In genomic region chr9:77496540-77497062, GRCm38 (mm10) we compare ENCODE assay signal across 11 mouse cellular contexts. TPM values are rescaled to one million over a fixed set of nuclear protein-coding genes. Genes with fewer than 3 reads are reported as not detected.
DNase-seq lines count a peak whose midpoint lies in the region; ATAC-seq and TF ChIP-seq lines count a peak whose summit lies in the region.
"Had no signal": no experiment of that assay in that cellular context is flagged by ENCODE, and none has a peak within 500 bp of the region (broad histone marks: within the 10 kb centered on the region; RNA-seq: fewer than 3 reads in every experiment).

No protein-coding gene starts in this region.

- H3K36me3 ChIP-seq in heart, embryonic 14.5 days (ENCODE audit: control insufficient read depth, insufficient read depth, low read length) = 0 out of 2 replicates have a peak, but pooled peaks cover 4% of the 10 kb centered on the region
- H3K36me3 ChIP-seq in midbrain, embryonic 10.5 days = no peaks in the 10 kb centered on the region

- no peaks in the 10 kb centered on the region for H3K9me3 ChIP-seq in heart, embryonic 14.5 days (ENCODE audit: control insufficient read depth, low read length)
- no peaks in the 10 kb centered on the region for H3K9me3 ChIP-seq in midbrain, embryonic 10.5 days (replicated peaks)

- no peak for TF ChIP-seq CTCF in brain, embryonic 14.5 days (IDR thresholded peaks at IDR 0.05; ENCODE audit: borderline replicate concordance, extremely low read depth, insufficient read depth, insufficient read length)

- no peak for DNase-seq in heart, adult 18-20 months
- DNase-seq in brain, embryonic 14.5 days (ENCODE audit: low read depth) = peak; percentile 95
- peak; percentile 40 for DNase-seq in midbrain, embryonic 10.5 days (ENCODE audit: low spot score)
- no peak for DNase-seq in ovary, postnatal 14 days (ENCODE audit: low spot score)
- no peak for DNase-seq in urinary bladder, adult 18-20 months (ENCODE audit: low spot score in 2 of 2)
- no peak for DNase-seq in left cerebral cortex, postnatal 14 days (ENCODE audit: low spot score in 2 of 2)
- DNase-seq: thymus, postnatal 4 days had no signal

- no peaks in the 10 kb centered on the region for H3K27me3 ChIP-seq in heart, embryonic 14.5 days (ENCODE audit: control insufficient read depth, insufficient read depth, low read length)
- peaks cover 70% of the 10 kb centered on the region for H3K27me3 ChIP-seq in midbrain, embryonic 10.5 days (ENCODE audit: low read depth, poor library complexity, severe bottlenecking)
- H3K27me3 ChIP-seq: CH12.LX had no signal

- no peak overlapping the region for H3K4me3 ChIP-seq in heart, embryonic 14.5 days (ENCODE audit: control insufficient read depth in 1 of 2, insufficient read depth in 1 of 2, low read depth in 1 of 2, low read length in 2 of 2)
- peak overlapping the region; percentile 6; the same call in 1 of the 2 replicates for H3K4me3 ChIP-seq in midbrain, embryonic 10.5 days

- peak; percentile 63; the same call in 1 of the 2 replicates for ATAC-seq in heart, embryonic 14.5 days (ENCODE audit: insufficient number of reproducible peaks, insufficient read depth, low FRiP score, low read depth)
- ATAC-seq in granulocyte monocyte progenitor cell, adult 5-6 weeks (replicated peaks; ENCODE audit: poor library complexity, severe bottlenecking) = peak; percentile 34; the same call in 1 of the 2 replicates

- 17% methylated on average over 12 of the region's 12 CpGs for WGBS in heart, embryonic 14.5 days
- WGBS in midbrain, embryonic 10.5 days = 58% methylated on average over 12 of the region's 12 CpGs

- H3K4me1 ChIP-seq in heart, embryonic 14.5 days (ENCODE audit: control insufficient read depth in 2 of 2, insufficient read depth in 2 of 2, low read length in 2 of 2) = peaks cover 22 to 41% of the 10 kb centered on the region in 2 experiments
- H3K4me1 ChIP-seq in midbrain, embryonic 10.5 days = peaks cover 48% of the 10 kb centered on the region

- peak overlapping the region; percentile 62 for H3K9ac ChIP-seq in heart, embryonic 14.5 days (ENCODE audit: low read length)

- H3K27ac ChIP-seq in heart, embryonic 14.5 days (replicated peaks in 1 of 2; ENCODE audit: control insufficient read depth in 1 of 2, insufficient read depth in 1 of 2, low read depth in 2 of 2, low read length in 2 of 2) = peak overlapping the region; percentile 81 to 87
- H3K27ac ChIP-seq in midbrain, embryonic 10.5 days (replicated peaks) = peak overlapping the region; percentile 55; the same call in 1 of the 2 replicates
- H3K27ac ChIP-seq: kidney, postnatal 0 days had no signal

- no peak for TF ChIP-seq POLR2A in brain, embryonic 14.5 days (IDR thresholded peaks at IDR 0.05; ENCODE audit: borderline replicate concordance, extremely low read depth, insufficient read depth, insufficient read length, poor library complexity, severe bottlenecking)

- H3K4me2 ChIP-seq in heart, embryonic 14.5 days (ENCODE audit: low read length) = peak overlapping the region; percentile 25

- intact Hi-C loops in left cerebral cortex, postnatal 14 days (cut with DNase I) = no loop called here

RNA-seq across cellular contexts. Expression of gene Lrrc1, which starts 48.1 kb away (rescaled TPM):
- polyA plus RNA-seq in heart, embryonic 14.5 days (2014; fragmentation: Nextera tagmentation; extraction: Ambion mirVana) = 18.2 and 18.9 TPM in 2 replicates
- total RNA-seq in heart, adult 18-20 months (2021) = 10 to 100 TPM; 14.3 to 16.9 TPM
- polyA plus RNA-seq in brain, embryonic 14.5 days (2012; rRNA removed) = 17.8 and 20.1 TPM in 2 replicates
- total RNA-seq in granulocyte monocyte progenitor cell, adult 5-6 weeks (2014; fragmentation: Nextera tagmentation) = 16.3 and 17.1 TPM in 2 replicates
- total RNA-seq in granulocyte monocyte progenitor cell, adult 5-6 weeks (2017) = 9.5 and 10.9 TPM in 2 replicates
- polyA plus RNA-seq in midbrain, embryonic 10.5 days (2016; fragmentation: Nextera tagmentation; extraction: Ambion mirVana) = 5.8 and 6.5 TPM in 2 replicates
- total RNA-seq in left cerebral cortex, postnatal 14 days (2021) = 1 to 10 TPM; 5.5 to 5.8 TPM

Comparison
In these comparisons a context has a peak if more than half of its experiments do, and no peak if none do; other contexts are left out.
1. DNase-seq: peak in brain, embryonic 14.5 days (single experiment) and midbrain, embryonic 10.5 days (single experiment); none in heart, adult 18-20 months (0 of 2), ovary, postnatal 14 days (single experiment), urinary bladder, adult 18-20 months (0 of 2) and left cerebral cortex, postnatal 14 days (0 of 2).